10 mouse cellular contexts compared by ENCODE assay signal in the genomic region with DNA sequence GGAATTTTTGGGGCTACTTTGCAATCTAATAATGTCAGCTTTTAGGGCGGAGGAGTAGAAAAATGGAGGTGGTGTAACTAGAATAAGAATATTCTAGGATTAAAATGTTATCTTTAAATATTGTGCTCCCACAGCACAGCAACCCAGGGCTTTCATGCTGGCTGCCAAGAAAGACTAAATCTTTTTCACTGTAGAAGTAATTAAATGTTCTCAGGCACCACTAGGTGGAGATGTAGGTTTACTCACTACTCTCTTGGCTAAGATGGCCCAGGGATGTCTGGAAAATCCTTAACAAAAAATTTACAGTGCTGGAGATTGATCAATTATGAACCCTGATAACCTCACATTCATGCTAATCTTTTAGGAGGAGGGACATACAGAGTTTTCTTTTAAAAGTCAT.
A peak's percentile ranks its signal among the peaks of the same experiment; 100 is the strongest.
DNase-seq lines count a peak whose midpoint lies in the region; ATAC-seq and TF ChIP-seq lines count a peak whose summit lies in the region.
"Had no signal": no experiment of that assay in that cellular context is flagged by ENCODE, and none has a peak within 500 bp of the region (broad histone marks: within the 10 kb centered on the region; RNA-seq: fewer than 3 reads in every experiment).

No protein-coding gene starts in this region.

- H3K4me1 ChIP-seq in embryonic facial prominence, embryonic 11.5 days (ENCODE audit: control insufficient read depth, insufficient read depth, low read length), result no peaks in the 10 kb centered on the region
- H3K4me1 ChIP-seq in embryonic facial prominence, embryonic 10.5 days, result peaks cover 7% of the 10 kb centered on the region
- H3K4me1 ChIP-seq in lung, embryonic 16.5 days (replicated peaks; ENCODE audit: control insufficient read depth, insufficient read depth, low read length), result no peaks in the 10 kb centered on the region; the same call in 1 of the 2 replicates
- H3K4me1 ChIP-seq in lung, adult 2 months (ENCODE audit: control insufficient read depth, insufficient read depth, low read length), result no peaks in the 10 kb centered on the region
- H3K4me1 ChIP-seq in hindbrain, embryonic 14.5 days (replicated peaks; ENCODE audit: control insufficient read depth, insufficient read depth, low read length), result peaks cover 13% of the 10 kb centered on the region

- no peaks in the 10 kb centered on the region for H3K36me3 ChIP-seq in embryonic facial prominence, embryonic 11.5 days (replicated peaks; ENCODE audit: control insufficient read depth, insufficient read depth, low read depth, low read length)
- H3K36me3 ChIP-seq in embryonic facial prominence, embryonic 10.5 days (replicated peaks), result no peaks in the 10 kb centered on the region
- no peaks in the 10 kb centered on the region for H3K36me3 ChIP-seq in lung, embryonic 16.5 days (ENCODE audit: control insufficient read depth, insufficient read depth, low read length)
- H3K36me3 ChIP-seq in hindbrain, embryonic 14.5 days (replicated peaks; ENCODE audit: control insufficient read depth, insufficient read depth), result no peaks in the 10 kb centered on the region
- H3K36me3 ChIP-seq: embryonic facial prominence, embryonic 13.5 days had no signal

- TF ChIP-seq CTCF in lung, adult 2 months (IDR thresholded peaks at IDR 0.05; ENCODE audit: insufficient read depth, low read length), result no peak

- DNase-seq in embryonic facial prominence, embryonic 11.5 days (ENCODE audit: low spot score), result peak; percentile 78
- no peak for DNase-seq in embryonic facial prominence, embryonic 10.5 days (ENCODE audit: low spot score)
- DNase-seq in lung, adult 2 months, result no peak
- DNase-seq in hindbrain, embryonic 14.5 days (ENCODE audit: low spot score), result peak; percentile 83
- DNase-seq in retina, embryonic 14.5 days (ENCODE audit: low spot score), result peak; percentile 83

- no peaks in the 10 kb centered on the region for H3K9me3 ChIP-seq in embryonic facial prominence, embryonic 11.5 days (replicated peaks; ENCODE audit: control insufficient read depth, low read length)
- no peaks in the 10 kb centered on the region for H3K9me3 ChIP-seq in embryonic facial prominence, embryonic 10.5 days
- H3K9me3 ChIP-seq in lung, embryonic 16.5 days (ENCODE audit: control insufficient read depth, low read length), result no peaks in the 10 kb centered on the region
- H3K9me3 ChIP-seq in hindbrain, embryonic 14.5 days (ENCODE audit: control insufficient read depth, low read length), result no peaks in the 10 kb centered on the region
- H3K9me3 ChIP-seq: embryonic facial prominence, embryonic 13.5 days had no signal

- H3K27ac ChIP-seq in embryonic facial prominence, embryonic 11.5 days (replicated peaks; ENCODE audit: low read depth, low read length), result no peak overlapping the region
- no peak overlapping the region for H3K27ac ChIP-seq in embryonic facial prominence, embryonic 10.5 days (replicated peaks)
- H3K27ac ChIP-seq in lung, embryonic 16.5 days (ENCODE audit: low read length), result no peak overlapping the region
- H3K27ac ChIP-seq in hindbrain, embryonic 14.5 days, result no peak overlapping the region; the same call in 1 of the 2 replicates
- H3K27ac ChIP-seq: embryonic facial prominence, embryonic 13.5 days had no signal

- no peak overlapping the region for H3K9ac ChIP-seq in embryonic facial prominence, embryonic 11.5 days (replicated peaks; ENCODE audit: low read length)
- no peak overlapping the region for H3K9ac ChIP-seq in lung, embryonic 16.5 days (ENCODE audit: low read length)
- no peak overlapping the region for H3K9ac ChIP-seq in hindbrain, embryonic 14.5 days
- H3K9ac ChIP-seq: embryonic facial prominence, embryonic 13.5 days had no signal

- H3K27me3 ChIP-seq in embryonic facial prominence, embryonic 11.5 days (ENCODE audit: control insufficient read depth, insufficient read depth, low read length), result no peaks in the 10 kb centered on the region
- H3K27me3 ChIP-seq in embryonic facial prominence, embryonic 10.5 days (replicated peaks; ENCODE audit: low read depth, poor library complexity, severe bottlenecking), result no peaks in the 10 kb centered on the region
- no peaks in the 10 kb centered on the region for H3K27me3 ChIP-seq in lung, embryonic 16.5 days (ENCODE audit: control insufficient read depth, insufficient read depth, low read depth, low read length)
- no peaks in the 10 kb centered on the region for H3K27me3 ChIP-seq in hindbrain, embryonic 14.5 days (ENCODE audit: control insufficient read depth, insufficient read depth, low read length)
- H3K27me3 ChIP-seq: embryonic facial prominence, embryonic 13.5 days had no signal

- 73% methylated on average over 1 of the region's 1 CpGs for WGBS in embryonic facial prominence, embryonic 11.5 days
- WGBS in embryonic facial prominence, embryonic 10.5 days, result 60% methylated on average over 1 of the region's 1 CpGs
- WGBS in lung, embryonic 16.5 days, result 47% methylated on average over 1 of the region's 1 CpGs
- 55% methylated on average over 1 of the region's 1 CpGs for WGBS in lung, adult 2 months
- 41% methylated on average over 1 of the region's 1 CpGs for WGBS in hindbrain, embryonic 14.5 days

- H3K4me3 ChIP-seq in embryonic facial prominence, embryonic 11.5 days (ENCODE audit: low read depth, low read length), result no peak overlapping the region
- no peak overlapping the region for H3K4me3 ChIP-seq in embryonic facial prominence, embryonic 10.5 days
- H3K4me3 ChIP-seq in lung, embryonic 16.5 days (ENCODE audit: low read length), result no peak overlapping the region
- no peak overlapping the region for H3K4me3 ChIP-seq in lung, adult 2 months (replicated peaks; ENCODE audit: extremely low read depth, low read depth, low read length)
- no peak overlapping the region for H3K4me3 ChIP-seq in hindbrain, embryonic 14.5 days (replicated peaks; ENCODE audit: low read length)
- H3K4me3 ChIP-seq: embryonic facial prominence, embryonic 13.5 days had no signal

- no peak overlapping the region for H3K4me2 ChIP-seq in embryonic facial prominence, embryonic 11.5 days (ENCODE audit: low read depth, low read length)
- H3K4me2 ChIP-seq in lung, embryonic 16.5 days (ENCODE audit: low read depth, low read length), result no peak overlapping the region
- H3K4me2 ChIP-seq in hindbrain, embryonic 14.5 days (replicated peaks), result no peak overlapping the region
- H3K4me2 ChIP-seq: embryonic facial prominence, embryonic 13.5 days had no signal

- ATAC-seq in embryonic facial prominence, embryonic 11.5 days (replicated peaks; ENCODE audit: insufficient number of reproducible peaks, low FRiP score, low TSS enrichment, low read depth), result no peak
- ATAC-seq in lung, embryonic 16.5 days (ENCODE audit: low read depth), result peak; percentile 45
- ATAC-seq in hindbrain, embryonic 14.5 days (ENCODE audit: low FRiP score), result peak; percentile 75; the same call in 1 of the 2 replicates
- ATAC-seq in erythroblast, adult 5-6 weeks (replicated peaks; ENCODE audit: low FRiP score, poor library complexity, severe bottlenecking), result no peak
- ATAC-seq in activated CD4-positive, CD25-positive, alpha-beta regulatory T cell, adult 4 months, result no peak
- ATAC-seq: CD4-positive, CD25-positive, alpha-beta regulatory T cell, adult 4 months had no signal

- TF ChIP-seq POLR2A in lung, adult 2 months (IDR thresholded peaks at IDR 0.05; ENCODE audit: borderline replicate concordance, extremely low read depth, low read depth, low read length), result no peak

Comparison
In these comparisons a context has a peak if more than half of its experiments do, and no peak if none do; other contexts are left out.
1. DNase-seq: peak in embryonic facial prominence, embryonic 11.5 days (single experiment), hindbrain, embryonic 14.5 days (single experiment) and retina, embryonic 14.5 days (single experiment); none in embryonic facial prominence, embryonic 10.5 days (single experiment) and lung, adult 2 months (single experiment).
2. ATAC-seq: peak in lung, embryonic 16.5 days (single experiment) and hindbrain, embryonic 14.5 days (single experiment); none in embryonic facial prominence, embryonic 11.5 days (single experiment), erythroblast, adult 5-6 weeks (single experiment) and activated CD4-positive, CD25-positive, alpha-beta regulatory T cell, adult 4 months (single experiment).